Mouse (Mus musculus) adrenal gland (tissue): ENCODE data around the gene Aff2.

Source experiments
- intact Hi-C: fragments of 180-260 bp; cut with DNase I; formaldehyde crosslinking; loops from one replicate; pipeline ENCODE4 v1.15.1; 2025

Aff2 gene

DNA sequence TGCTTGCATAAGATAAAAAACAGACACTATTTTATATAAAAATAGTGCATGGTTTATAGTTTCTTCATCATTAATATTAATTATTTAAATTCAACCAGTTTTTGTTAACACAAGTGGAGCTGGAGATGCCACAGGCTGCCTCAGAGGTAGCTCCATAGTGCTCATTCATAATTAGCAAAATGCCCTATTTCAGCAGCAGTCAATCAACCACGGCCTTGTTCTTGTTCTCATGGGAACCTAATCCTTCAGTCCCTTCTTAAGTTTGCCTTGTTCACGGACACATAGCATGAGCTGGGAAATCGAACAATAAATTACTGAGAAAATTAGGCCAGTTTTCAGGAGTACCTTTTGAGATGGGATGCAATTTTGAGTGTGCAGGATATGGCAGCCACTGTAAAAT, 378.9 kb downstream of the Aff2 start:
- intact Hi-C loops, result no loop called here

GRCm38 (mm10) chrX:69744962-69745597, 385.0 kb downstream of the Aff2 start:
- intact Hi-C loops, result no loop called here

- intact Hi-C loops, result no loop called here
These were observed 441.9 kb downstream of the Aff2 start for GRCm38 (mm10) chrX:69801890-69802439.

GRCm38 (mm10) chrX:69802481-69802880, 442.4 kb downstream of the Aff2 start:
- intact Hi-C loops, result no loop called here

DNA sequence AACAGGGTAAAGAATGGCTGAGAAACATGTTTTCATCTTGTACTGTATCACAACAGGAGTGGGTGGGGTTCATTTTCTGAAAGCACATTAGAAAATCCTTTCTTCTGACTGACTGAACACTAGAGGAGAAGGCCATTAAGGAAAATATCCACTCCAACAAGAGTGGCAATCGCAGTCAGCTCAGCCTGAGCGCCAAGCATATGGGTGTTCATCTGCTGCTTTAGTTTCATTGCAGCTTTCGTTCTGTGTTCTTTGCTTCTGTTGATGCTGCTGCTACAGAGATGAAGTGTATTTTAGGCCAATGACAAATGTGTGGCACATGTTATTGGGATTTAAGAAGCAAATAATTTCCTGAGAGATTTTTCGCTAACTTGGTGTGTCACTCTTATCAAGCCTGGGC, 451.7 kb downstream of the Aff2 start:
- intact Hi-C loops, result no loop called here

DNA sequence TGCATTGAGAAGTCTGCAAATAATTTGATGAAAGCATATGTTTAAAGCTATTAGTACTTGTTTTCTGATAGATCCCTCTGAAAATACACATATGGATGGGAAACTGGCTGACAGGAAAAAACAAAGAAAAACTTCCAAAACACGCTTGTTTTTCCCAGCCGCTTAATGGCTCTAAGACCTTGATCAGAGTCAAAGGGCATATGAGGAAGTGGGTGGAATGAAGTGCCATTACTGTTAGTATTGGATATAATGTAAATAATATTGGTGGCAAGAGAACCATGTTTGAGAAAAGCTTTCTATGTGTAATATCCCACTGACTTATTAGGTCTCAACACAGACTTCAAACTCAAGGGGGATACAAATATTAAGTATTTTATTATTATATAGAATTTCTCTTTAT, 455.0 kb downstream of the Aff2 start:
- intact Hi-C loops, result no loop called here

DNA sequence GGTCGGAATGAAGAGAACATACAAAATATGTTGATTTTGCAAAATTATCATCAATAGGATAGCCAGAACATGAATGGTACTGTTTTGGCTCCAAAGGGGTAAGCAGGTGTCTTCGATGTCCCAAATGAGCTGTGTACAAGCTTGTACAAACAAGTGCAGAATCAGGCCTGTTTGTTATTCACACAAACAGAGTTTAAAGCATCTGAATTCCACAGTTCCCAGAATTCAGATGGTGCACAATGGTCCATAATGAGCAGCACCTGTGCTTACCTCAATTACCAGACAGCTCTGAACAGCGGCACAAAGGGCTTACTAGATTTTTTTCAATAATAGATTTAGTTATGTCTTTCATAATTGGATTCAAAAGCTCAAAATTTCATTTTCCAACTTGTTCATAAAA, 457.6 kb downstream of the Aff2 start:
- intact Hi-C loops, result no loop called here

DNA sequence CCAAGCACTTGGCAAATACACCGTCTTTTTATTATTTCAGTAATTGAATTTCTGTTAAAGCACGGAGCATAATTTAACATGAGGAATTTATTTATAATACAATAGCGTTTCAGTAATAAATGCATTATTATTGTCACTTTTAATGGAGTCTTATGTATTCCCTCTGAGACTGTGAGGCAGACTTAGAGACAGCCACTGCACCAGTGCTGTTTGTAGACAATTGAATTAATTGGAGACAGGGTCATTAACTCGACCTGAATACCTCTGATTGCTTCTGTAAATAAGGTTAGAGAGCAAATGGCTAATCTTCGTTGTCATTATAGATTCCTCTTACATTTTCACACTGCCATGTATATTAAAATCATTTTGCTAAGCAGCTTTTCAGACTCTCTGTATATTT, 458.1 kb downstream of the Aff2 start:
- intact Hi-C loops, result no loop called here

DNA sequence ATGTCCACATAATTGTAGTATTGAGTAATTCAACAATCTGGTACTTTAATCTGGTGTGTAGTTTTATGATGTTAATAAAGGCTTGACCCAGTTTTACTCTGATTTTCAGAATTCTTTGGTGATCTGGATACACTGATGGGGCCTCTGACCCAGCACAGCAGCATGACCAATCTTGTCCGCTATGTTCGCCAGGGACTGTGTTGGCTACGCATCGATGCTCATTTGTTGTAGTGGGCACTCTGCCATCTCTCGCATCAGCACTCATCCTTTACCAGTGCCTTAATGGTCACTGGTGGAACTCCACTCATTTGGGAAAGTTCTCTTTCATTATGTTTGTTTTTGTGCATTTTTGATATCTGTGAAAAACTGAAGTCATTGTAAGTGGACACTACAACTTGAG, 507.5 kb downstream of the Aff2 start:
- intact Hi-C loops, result no loop called here

DNA sequence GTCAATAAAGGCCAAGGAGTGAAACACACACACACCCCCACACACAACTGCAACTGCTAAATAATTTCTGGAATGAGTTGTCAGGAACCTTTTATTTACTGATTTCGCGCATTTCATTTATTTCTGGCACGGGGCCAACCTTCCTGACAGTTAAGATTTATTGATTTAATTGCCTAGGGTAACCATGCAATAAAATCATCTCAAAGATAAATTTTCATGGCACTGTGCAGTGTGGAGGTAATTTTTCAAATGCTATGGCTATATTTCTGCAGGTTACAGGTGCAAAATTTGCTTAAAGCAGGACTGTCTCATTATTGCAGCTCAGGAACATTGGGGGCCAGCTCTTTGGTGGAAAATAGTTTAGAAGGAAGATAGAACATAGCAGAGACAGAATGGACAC, 531.6 kb downstream of the Aff2 start:
- intact Hi-C loops, result no loop called here
